Mouse (Mus musculus) heart, adult 10 weeks (tissue): Measurements from ENCODE around the gene Eno1. TPM values are rescaled to one million over a fixed set of nuclear protein-coding genes. Genes with fewer than 3 reads are reported as not detected.

Source experiments
- polyA plus RNA-seq: library from polyadenylated mRNA; stranded (reverse); fragments of 350-450 nt; fragmentation: Illumina TruSeq; extraction: RNeasy Lipid Tissue Mini Kit (QIAGEN cat#74804); gene quantifications from one replicate; pipeline ENCODE4 v1.2.3, GENCODE M21; 2014; ENCODE audit warnings: low read depth, low replicate concordance

Gene Eno1
- 234 TPM for polyA plus RNA-seq

GRCm38 (mm10) chr4:150236521-150237481 is at the start of gene Eno1:
Gene Eno1, plus strand, starts transcription at chr4:150236721.

DNA sequence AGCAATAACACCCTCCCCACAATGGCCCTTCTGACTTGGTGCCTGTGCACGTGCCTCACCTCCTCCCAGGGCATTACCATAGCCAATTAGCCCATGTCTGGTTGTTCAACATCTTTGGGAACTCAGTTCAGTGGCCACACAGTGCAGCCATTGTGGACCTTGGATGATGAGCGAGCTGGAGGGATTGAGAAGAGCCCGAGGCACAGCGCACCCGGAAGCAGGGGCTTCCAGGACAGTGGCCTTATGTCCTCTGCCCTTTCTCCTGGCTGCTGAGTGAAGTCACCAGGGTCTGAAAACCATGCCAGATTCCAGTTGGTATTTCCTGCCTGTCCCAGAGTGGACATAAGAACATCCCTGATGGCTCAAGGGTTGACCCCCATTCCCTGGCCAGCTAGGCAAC is 35.3 kb upstream of the Eno1 start, which contains the start of gene Car6:
Car6 (minus strand) TSS at position 101 of the 400 bp plus-strand sequence.

DNA sequence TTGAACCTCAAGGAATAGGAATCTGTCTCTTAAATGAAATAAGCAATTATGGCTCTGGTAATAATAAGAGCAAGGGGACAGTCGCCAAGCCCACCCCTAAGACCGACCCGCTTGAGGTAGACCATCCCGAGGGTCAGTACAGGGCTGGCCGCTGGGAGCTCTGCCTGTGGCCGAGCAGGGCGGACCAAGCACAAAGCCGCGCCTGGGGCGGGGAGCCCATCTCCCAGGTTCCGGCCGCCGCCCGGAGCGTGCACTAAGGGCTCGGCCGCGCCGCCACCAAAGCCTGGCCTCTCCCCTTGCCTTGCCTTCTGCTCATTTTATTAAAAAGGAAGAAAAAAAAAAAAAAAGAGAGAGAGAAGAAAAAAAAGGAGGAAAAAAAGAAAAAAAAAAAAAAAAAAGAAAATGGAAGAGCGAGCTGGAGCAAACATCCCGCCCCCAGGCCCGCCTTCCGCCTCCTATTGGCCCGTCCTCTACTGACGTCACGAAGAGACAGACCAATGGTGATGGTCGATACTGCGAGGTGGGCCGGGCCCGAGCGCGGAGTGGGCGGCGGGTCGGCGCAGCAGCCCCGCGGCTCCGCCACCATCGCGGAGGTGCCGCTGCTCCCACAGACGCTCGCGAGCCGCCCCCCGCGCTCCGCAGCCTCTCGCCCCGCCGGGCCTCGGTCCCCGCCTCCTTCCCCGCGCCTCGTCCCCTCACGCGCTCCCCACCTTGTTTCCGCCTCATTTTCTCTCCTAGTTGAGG is 44.7 kb downstream of the Eno1 start, which contains the start of gene Rere:
Rere (plus strand) TSS at position 629 of the 744 bp plus-strand sequence.

Other genes starting within 250 kb of the Eno1 start
- 24.8 TPM for gene H6pd, start 227.7 kb upstream of the Eno1 start, polyA plus RNA-seq
- 27.7 TPM for gene Gpr157, start 149.4 kb upstream of the Eno1 start, polyA plus RNA-seq
- not detected for gene Slc2a5, start 117.4 kb upstream of the Eno1 start, polyA plus RNA-seq
- gene Slc2a7, start 87.7 kb upstream of the Eno1 start, polyA plus RNA-seq, result not detected
- not detected for gene Car6, start 35.4 kb upstream of the Eno1 start, polyA plus RNA-seq
- gene Rere, start 44.9 kb downstream of the Eno1 start, polyA plus RNA-seq, result 29.1 TPM